Mouse (Mus musculus): ENCODE measurements around the gene Cyp27a1. TPM values are rescaled to one million over a fixed set of nuclear protein-coding genes. Genes with fewer than 3 reads are reported as not detected.

Cyp27a1 gene
- polyA plus RNA-seq, 1 experiment from 2014 or later, result 10.8 TPM

GRCm38 (mm10) chr1:74704156-74704555, 9.2 kb upstream of the Cyp27a1 start:
- Histone ChIP-seq H3K9ac (ENCODE audit: low read depth, low read length) (no peak overlapping the region), H3K9me3 (replicated peaks; ENCODE audit: low read length) (no peaks in the 10 kb centered on the region), H3K4me3 (replicated peaks; ENCODE audit: low read depth, low read length) (no peak overlapping the region), H3K27ac (no peak overlapping the region), H3K36me3 (ENCODE audit: insufficient read depth, low read length) (peaks cover 4% of the 10 kb centered on the region; the same call in 1 of the 2 replicates), H3K4me1 (replicated peaks; ENCODE audit: insufficient read depth, low read length) (no peaks in the 10 kb centered on the region), H3K27me3 (ENCODE audit: insufficient read depth, low read length) (no peaks in the 10 kb centered on the region), H3K4me2 (ENCODE audit: low read length) (no peak overlapping the region)
- TF ChIP-seq CTCF (IDR thresholded peaks at IDR 0.05; ENCODE audit: low read depth), result no peak
- ATAC-seq (replicated peaks; ENCODE audit: low FRiP score, low read depth) (no peak), DNase-seq (ENCODE audit: low spot score) (no peak)
- 83% methylated on average over 3 of the region's 3 CpGs for WGBS

GRCm38 (mm10) chr1:74705016-74705415, 8.4 kb upstream of the Cyp27a1 start:
- Histone ChIP-seq H3K9me3 (replicated peaks; ENCODE audit: low read length) (no peaks in the 10 kb centered on the region), H3K4me1 (replicated peaks; ENCODE audit: insufficient read depth, low read length) (no peaks in the 10 kb centered on the region), H3K4me2 (ENCODE audit: low read length) (no peak overlapping the region), H3K36me3 (ENCODE audit: insufficient read depth, low read length) (peaks cover 2% of the 10 kb centered on the region; the same call in 1 of the 2 replicates), H3K9ac (ENCODE audit: low read depth, low read length) (no peak overlapping the region), H3K27me3 (ENCODE audit: insufficient read depth, low read length) (no peaks in the 10 kb centered on the region), H3K27ac (peak overlapping the region; percentile 20), H3K4me3 (replicated peaks; ENCODE audit: low read depth, low read length) (no peak overlapping the region)
- no peak for TF ChIP-seq CTCF (IDR thresholded peaks at IDR 0.05; ENCODE audit: low read depth)
- DNase-seq (ENCODE audit: low spot score) (peak; percentile 74), ATAC-seq (replicated peaks; ENCODE audit: low FRiP score, low read depth) (no peak)
- WGBS, result 47% methylated on average over 5 of the region's 5 CpGs

GRCm38 (mm10) chr1:74709566-74709965, 3.8 kb upstream of the Cyp27a1 start:
- ATAC-seq (replicated peaks; ENCODE audit: low FRiP score, low read depth) (no peak), DNase-seq (ENCODE audit: low spot score) (no peak)
- H3K9me3 ChIP-seq (replicated peaks; ENCODE audit: low read length), result no peaks in the 10 kb centered on the region
- H3K4me3 ChIP-seq (replicated peaks; ENCODE audit: low read depth, low read length), result no peak overlapping the region
- no peaks in the 10 kb centered on the region for H3K4me1 ChIP-seq (replicated peaks; ENCODE audit: insufficient read depth, low read length)
- 38% methylated on average over 6 of the region's 6 CpGs for WGBS
- no peak for TF ChIP-seq CTCF (IDR thresholded peaks at IDR 0.05; ENCODE audit: low read depth)
- H3K36me3 ChIP-seq (ENCODE audit: insufficient read depth, low read length), result no peaks in the 10 kb centered on the region
- H3K27ac ChIP-seq, result no peak overlapping the region
- no peak overlapping the region for H3K9ac ChIP-seq (ENCODE audit: low read depth, low read length)
- H3K4me2 ChIP-seq (ENCODE audit: low read length), result no peak overlapping the region
- H3K27me3 ChIP-seq (ENCODE audit: insufficient read depth, low read length), result no peaks in the 10 kb centered on the region

GRCm38 (mm10) chr1:74712046-74712445, 1.3 kb upstream of the Cyp27a1 start:
- Histone ChIP-seq H3K9ac (ENCODE audit: low read depth, low read length) (no peak overlapping the region), H3K9me3 (replicated peaks; ENCODE audit: low read length) (no peaks in the 10 kb centered on the region), H3K36me3 (ENCODE audit: insufficient read depth, low read length) (no peaks in the 10 kb centered on the region), H3K27ac (no peak overlapping the region), H3K4me3 (replicated peaks; ENCODE audit: low read depth, low read length) (no peak overlapping the region), H3K27me3 (ENCODE audit: insufficient read depth, low read length) (no peaks in the 10 kb centered on the region), H3K4me1 (replicated peaks; ENCODE audit: insufficient read depth, low read length) (no peaks in the 10 kb centered on the region), H3K4me2 (ENCODE audit: low read length) (no peak overlapping the region)
- ATAC-seq (replicated peaks; ENCODE audit: low FRiP score, low read depth), result no peak
- 79% methylated on average over 4 of the region's 4 CpGs for WGBS
- no peak for TF ChIP-seq CTCF (IDR thresholded peaks at IDR 0.05; ENCODE audit: low read depth)
- DNase-seq (ENCODE audit: low spot score), result no peak

GRCm38 (mm10) chr1:74712461-74713098, 794 bp upstream of the Cyp27a1 start:
- Histone ChIP-seq H3K4me3 (replicated peaks; ENCODE audit: low read depth, low read length) (no peak overlapping the region; the same call in 1 of the 2 replicates), H3K9ac (ENCODE audit: low read depth, low read length) (peak overlapping the region; percentile 55; the same call in 1 of the 2 replicates), H3K27ac (0 out of 2 replicates have a peak overlapping the region, but pooled peaks have one; percentile 21), H3K4me1 (replicated peaks; ENCODE audit: insufficient read depth, low read length) (no peaks in the 10 kb centered on the region), H3K4me2 (ENCODE audit: low read length) (peak overlapping the region; percentile 89), H3K36me3 (ENCODE audit: insufficient read depth, low read length) (no peaks in the 10 kb centered on the region), H3K9me3 (replicated peaks; ENCODE audit: low read length) (no peaks in the 10 kb centered on the region), H3K27me3 (ENCODE audit: insufficient read depth, low read length) (no peaks in the 10 kb centered on the region)
- no peak for ATAC-seq (replicated peaks; ENCODE audit: low FRiP score, low read depth)
- 35% methylated on average over 5 of the region's 5 CpGs for WGBS
- DNase-seq (ENCODE audit: low spot score), result no peak
- TF ChIP-seq CTCF (IDR thresholded peaks at IDR 0.05; ENCODE audit: low read depth), result no peak

GRCm38 (mm10) chr1:74713859-74714730, 721 bp downstream of the Cyp27a1 start:
- TF ChIP-seq CTCF (IDR thresholded peaks at IDR 0.05; ENCODE audit: low read depth), result no peak

More at GRCm38 (mm10) chr1:74713859-74714730, 721 bp downstream of the Cyp27a1 start:
- ATAC-seq (replicated peaks; ENCODE audit: low FRiP score, low read depth) (no peak), DNase-seq (ENCODE audit: low spot score) (no peak)
- Histone ChIP-seq H3K9ac (ENCODE audit: low read depth, low read length) (peak overlapping the region; percentile 55), H3K36me3 (ENCODE audit: insufficient read depth, low read length) (no peaks in the 10 kb centered on the region), H3K4me1 (replicated peaks; ENCODE audit: insufficient read depth, low read length) (no peaks in the 10 kb centered on the region), H3K4me2 (ENCODE audit: low read length) (peak overlapping the region; percentile 89), H3K4me3 (replicated peaks; ENCODE audit: low read depth, low read length) (peak overlapping the region; percentile 42), H3K9me3 (replicated peaks; ENCODE audit: low read length) (no peaks in the 10 kb centered on the region), H3K27me3 (ENCODE audit: insufficient read depth, low read length) (no peaks in the 10 kb centered on the region), H3K27ac (peak overlapping the region; percentile 51)
- 19% methylated on average over 12 of the region's 12 CpGs for WGBS

Data from kidney, postnatal 0 days (tissue).